Mouse (Mus musculus) liver, adult (tissue): ENCODE measurements around the gene Hoxb7.

ENCODE experiments used
- GATA4 ChIP-seq: IDR thresholded peaks from 2 replicates; pipeline ENCODE4 v1.6.1; 2014; ENCODE audit warnings: mild to moderate bottlenecking, low read length; ENCODE audit not compliant: insufficient replicate concordance

Gene Hoxb7

DNA sequence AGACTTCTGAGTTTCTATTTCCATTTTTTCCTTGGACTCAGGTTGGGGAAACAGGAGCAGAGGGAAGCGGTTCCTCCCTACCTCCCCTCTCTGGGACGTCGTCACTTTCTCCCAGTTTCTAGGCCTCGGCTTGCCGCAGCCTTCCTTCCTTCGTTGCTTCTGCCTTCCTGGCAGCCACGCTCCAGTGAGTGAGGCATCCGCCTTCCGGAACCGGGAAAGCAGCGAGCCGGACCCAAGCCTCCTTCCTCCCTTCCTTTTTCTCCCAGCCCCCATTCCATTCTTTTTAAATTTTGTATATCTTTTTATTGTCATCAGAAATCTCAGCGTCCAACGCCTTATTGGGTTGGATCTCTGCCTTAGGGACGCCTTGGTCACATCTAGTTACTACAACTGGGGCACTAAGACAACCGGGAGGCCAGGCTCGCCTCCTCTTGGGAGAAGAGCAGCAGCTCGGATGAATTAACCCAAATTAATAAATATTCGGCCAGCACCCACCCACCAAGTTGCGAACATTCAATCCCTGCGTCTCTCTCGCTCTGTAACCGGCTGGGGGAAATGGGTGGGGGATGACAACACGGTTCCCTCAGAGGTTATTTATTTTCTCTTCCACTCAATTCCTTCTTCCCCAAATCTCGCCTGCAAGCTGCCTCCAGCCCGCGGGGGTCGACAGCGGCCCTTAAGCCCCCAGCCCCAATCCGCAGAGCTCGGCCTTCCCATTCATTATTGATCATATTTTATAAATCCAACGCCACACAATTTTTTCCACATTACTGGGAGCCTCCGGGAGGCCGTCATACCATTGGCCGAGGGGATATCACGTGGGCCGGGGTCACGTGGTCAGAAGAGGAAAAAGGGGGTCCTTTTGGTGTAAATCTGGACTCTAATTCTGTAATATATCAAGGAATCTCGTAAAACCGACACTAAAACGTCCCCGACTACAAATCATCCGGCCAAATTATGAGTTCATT is at the start of gene Hoxb7:
TSS of gene Hoxb7 (plus strand) at position 853 of the 968 bp plus-strand sequence.
- no peak for TF ChIP-seq GATA4

DNA sequence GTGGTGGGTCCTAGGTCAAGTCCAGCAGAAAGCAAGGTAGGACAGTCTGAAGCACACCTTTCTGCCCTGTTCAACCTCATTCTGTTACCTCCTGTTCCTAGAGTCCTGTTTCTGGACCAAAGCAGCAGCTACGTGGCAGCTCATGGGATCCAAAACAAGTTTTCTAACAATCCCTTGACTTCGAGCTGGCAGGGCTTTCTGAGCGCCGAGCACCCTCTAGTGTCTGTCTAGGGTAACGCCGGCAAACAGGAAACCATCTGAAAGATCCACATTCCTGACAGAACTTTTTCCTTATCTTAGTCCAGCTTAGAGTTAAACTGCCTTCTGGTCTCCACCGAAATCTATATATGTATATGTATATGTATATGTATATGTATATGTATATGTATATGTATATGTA is 46.2 kb upstream of the Hoxb7 start:
- no peak for TF ChIP-seq GATA4

DNA sequence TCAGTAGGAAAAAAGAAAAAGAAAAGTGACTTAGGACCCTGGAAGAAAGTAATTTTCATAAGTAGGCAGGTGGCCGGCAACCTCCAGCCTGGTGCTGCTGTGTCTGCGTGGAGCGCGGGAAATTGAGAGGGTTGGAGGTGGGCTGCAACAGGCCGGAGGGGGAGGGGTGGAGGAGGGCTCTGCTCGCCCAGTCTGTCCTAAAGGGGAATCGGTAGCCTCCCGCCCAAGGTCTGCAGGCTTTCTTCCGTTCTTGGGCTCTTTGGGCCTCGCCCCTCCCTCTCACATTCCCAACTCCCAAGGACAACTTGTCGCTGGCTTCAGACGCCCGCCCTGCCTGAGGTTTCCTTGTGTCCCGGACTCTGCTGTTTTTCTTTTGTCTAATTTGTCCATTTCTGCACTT is 35.5 kb upstream of the Hoxb7 start:
- TF ChIP-seq GATA4: no peak

DNA sequence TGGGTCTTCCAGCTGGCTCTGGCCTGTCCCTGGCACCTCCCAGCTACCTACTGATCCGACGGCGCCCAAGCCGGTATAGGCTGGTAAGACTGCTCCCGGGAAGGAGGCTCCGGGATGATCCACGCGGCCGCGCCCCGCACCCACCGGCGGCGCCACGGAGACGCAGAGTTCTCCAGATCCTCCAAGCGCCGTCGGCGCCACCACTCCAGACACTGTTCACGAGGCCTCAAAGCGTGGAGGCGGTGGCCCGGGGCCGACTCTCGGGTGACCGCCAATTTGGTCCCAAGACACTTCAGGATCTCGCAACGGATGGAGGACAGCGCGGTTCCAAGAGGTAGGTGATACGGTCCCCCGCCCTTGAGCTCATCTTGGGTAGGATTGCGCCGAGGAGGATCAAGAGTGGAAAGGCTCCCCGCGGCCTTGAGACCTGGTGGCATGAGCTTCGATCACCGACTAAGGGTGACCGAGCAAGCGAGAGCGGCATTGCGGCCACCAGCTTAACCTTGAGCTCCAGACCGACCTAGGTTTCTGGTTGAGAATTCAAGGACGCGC is 34.9 kb upstream of the Hoxb7 start:
- TF ChIP-seq GATA4: no peak

DNA sequence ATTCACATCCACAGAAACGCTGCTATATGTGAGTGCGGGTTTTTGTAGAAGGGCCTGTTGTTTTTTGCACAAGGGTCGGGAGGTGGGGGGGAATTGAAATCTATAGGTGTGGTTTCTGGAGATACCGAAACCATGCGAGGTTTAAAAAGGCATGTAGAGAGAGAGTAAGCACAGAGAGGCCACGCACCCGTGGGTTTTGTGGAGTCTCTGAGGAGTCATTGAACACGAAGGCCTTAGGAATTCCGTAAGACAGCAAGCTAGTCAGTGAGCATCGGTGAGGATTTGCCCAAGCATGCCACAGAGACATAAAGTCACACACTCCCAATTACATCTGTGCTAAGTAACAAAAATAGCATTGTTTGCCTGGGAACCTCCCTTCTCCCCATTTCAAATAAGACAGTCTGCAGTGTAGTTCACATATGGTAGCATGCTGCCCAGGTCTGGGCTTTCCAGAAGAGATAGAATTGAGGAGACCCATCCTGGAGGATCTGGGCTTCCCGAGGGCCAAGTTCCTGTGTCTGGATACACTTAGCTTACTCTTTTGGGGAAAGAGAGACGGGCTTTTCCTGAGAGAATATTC is 33.8 kb upstream of the Hoxb7 start:
- no peak for TF ChIP-seq GATA4

DNA sequence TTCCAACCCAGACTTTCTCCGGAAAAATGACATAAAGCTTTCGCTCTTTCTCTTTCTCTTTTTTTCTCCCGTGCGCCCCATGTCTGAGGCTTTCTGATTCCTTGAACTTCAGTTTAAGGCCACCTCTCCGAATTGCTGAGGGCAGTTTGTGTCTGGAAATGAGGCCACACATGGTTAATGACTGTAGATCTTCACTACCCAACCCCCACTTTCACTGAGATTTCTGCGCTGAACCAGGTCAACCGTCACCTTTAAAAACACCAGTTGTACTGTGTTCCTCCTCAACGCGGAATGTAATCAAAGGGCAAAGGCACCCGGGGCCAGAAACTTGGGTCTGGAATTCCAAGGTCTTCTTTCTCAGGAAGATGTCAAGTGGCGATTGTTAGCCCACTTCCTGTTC is 32.2 kb upstream of the Hoxb7 start:
- TF ChIP-seq GATA4: no peak

DNA sequence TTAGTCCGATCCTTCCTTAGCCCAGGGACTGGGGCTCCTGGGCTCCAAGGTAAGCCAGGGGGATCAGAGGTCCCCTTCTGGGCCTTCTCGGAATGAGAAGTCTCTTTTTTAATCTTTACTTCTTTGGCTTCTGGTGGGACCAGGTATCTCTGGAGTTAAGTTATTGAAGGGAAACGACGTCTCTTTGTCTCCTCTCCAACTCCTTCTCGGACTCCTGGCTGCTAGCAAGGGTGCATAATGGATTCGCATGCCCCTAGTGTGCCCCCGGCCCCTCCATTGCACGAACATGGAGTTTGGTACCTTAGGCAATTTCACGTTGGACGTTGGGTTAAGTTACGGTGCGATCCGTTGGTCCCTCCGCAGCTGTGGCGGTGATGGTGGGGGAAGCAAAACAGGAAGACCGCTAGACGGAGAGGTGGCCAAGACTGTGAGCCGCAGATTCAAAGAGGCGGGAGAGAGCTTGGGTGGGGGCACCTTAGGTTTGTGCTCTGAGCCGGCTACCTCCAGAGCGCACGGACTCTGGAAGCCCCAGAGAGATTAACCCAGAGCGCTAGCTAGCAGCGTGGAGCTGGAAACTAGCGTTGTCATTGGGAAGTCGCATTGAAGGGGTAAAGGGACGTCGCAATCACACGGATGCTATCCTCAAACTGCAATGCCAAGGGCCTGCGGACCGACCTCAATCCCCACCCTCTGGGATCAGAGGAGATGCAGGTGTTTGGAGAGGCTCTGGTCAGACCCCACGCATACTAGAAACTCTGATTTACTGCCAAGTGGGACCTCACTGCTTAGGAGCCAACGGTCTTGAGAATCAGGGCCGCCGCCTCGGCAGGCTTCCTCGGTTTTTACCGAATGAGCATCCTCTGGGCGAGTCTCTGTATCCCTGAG is 31.1 kb upstream of the Hoxb7 start:
- TF ChIP-seq GATA4: no peak

DNA sequence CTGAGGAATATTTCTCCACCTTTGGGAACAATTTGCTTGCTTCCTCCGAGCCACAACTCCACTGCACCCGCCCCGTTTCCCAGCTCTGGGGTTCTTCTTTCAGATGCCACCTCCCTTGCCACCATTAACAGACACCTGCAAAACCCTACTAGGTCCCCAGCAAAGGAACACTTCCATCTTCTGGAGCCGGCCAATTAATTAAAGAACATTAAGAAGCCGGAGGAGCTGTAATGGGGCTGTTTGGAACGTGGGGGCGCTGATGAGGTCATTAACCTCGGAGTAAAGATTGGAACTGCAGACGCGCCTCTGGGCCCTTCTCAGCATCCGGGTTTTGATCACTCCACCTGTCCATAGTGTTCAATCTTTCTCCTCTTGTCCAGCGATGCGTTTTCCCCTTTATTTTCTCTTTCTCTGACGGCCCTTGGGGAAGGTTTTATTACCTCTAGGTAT is 30.4 kb upstream of the Hoxb7 start:
- TF ChIP-seq GATA4: no peak

DNA sequence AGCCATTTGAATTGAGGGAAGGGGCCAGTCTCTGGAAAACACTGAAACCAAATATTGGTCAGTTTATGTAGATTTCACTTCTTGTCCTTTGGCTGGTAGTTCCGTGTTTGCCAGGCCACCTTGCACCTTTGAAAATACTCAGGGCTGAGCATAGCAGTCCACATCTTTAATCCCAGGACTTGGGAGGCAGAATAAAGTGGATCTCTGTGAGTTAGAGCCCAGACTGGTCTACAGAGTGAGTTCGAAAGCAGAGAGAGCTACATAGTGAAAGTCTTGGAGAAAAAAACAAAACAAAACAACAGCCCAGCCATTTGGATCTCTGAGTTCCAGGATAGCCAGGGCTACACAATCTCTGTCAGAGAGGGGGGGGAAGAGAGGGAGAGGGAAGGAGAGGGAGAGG is 29.3 kb upstream of the Hoxb7 start:
- TF ChIP-seq GATA4: no peak

DNA sequence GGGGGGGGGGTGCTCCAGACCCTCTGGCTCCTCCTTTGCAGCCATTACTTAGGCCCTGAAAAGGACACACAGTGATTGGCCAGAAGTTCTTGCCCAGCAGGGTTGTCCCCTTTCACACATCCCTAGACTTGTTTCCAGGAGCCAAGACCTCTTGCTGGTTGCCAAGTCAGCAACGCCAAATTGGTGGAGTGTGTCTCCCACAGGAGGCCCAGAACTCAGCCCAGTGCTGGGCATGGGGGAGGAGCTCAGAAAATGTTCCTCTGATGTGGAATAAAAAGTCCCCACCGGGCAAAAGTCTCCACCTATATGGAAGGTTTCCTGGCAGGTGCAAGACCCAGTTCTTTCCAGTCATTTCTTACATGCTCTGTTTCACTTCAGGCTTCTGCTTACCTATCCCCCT is 27.4 kb upstream of the Hoxb7 start:
- TF ChIP-seq GATA4: no peak

DNA sequence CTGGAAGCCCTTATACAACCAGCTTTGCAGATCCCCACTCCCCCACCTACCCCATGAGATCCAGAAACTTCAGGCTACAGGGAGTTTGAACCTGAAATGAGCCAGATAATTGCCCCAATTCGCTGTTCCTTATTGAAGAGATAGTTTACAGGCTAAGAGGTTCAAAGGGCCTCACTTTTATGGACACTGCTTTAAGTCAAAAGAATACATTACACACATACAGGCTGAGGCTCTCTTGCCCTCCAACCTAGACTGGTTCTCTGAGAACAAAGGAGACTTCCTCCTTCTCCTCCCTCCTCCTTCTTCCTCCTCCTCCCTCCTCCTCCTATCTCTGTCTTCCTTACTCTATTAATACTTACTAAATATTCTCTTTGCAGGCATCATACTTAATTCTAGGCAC is 26.9 kb upstream of the Hoxb7 start:
- no peak for TF ChIP-seq GATA4

DNA sequence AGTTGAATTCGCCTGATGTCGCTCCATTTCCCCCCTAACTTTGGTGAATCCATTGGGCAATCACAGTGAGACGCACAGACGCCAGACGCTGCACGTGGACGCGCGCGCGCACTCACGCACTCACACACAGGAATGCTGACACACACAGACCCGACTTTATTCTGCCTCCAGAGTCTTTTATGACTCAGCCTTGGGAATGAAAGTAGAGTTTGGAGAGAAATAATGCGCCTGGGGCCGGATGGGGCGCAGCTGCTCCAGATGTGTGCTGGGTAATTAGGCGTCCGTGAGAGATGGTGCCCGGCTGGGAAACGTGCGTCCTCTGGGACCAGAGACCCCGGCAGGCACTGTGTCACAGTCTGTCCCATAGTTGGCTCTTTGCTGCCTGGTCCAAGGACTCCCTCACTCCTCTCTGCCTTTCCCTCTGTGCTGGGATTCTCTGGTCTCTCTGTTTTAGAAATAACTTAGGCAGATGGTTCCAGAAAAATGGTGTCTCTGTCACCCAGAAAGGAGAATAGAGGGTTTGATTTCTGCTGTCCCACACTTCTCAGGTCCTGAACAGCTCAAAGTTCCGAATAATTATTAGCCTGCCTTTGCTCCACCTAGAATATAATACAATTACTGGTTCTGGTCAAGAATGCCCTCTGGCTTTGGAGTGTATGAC is 26.0 kb upstream of the Hoxb7 start:
- TF ChIP-seq GATA4: no peak

DNA sequence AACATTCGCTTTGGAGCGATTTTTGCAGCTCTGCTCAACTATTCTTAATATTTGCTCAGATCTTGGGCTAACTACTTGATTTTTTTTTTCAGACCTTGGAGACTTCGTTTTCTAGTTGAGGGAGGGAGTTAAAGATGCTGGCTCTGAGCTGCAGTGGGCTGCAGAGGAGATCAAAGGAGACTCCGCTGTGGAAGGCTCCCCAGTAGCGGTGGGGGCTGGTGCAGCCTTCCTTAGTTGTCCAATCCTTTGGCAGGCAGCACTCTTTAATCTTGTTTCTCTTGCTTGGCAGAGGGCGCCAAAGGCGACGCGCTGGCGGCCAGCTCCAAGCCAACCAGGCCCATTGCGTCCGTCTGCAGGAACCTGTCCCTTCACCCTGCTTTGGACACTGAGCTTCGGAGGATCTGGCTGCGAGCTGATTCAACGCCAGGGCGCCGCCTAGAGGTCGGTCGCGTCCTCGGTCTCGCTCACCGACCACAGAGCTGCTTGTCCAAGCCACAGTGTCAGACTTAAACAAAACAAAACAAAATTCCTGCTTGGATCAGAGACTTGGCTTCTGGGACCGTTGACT is 25.0 kb upstream of the Hoxb7 start:
- TF ChIP-seq GATA4: no peak

DNA sequence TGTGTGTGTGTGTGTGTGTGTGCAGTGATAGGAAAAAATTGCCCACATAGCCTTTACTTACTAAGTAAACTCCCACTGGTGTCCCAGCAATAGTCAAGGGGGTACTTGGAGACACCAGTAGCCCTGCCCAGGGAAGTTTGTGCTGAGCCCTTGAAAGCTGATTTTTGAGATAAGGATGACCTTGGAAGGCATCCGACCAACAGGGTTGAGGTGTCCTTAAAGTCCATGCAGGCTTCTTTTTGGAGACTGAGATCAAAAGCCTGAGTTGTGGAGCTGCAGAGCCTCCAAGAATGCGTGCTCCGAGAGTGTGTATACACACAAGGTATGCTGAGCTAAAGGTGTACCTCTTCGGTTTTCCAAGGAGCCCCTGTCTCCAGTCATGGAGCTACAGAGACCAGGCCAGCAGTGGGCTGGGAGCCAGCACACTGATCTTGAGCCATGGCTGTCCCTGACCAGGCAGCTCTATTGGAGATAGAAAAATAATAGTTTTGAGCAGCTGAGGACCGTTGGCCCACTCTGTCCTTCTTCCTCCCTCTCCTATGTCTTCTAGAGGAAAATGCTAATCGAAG is 24.1 kb upstream of the Hoxb7 start:
- TF ChIP-seq GATA4: no peak
